Mouse (Mus musculus): ENCODE data around the gene Fto.

The Fto gene

GRCm38 (mm10) chr8:91496000-91496399, 182.7 kb downstream of the Fto start:
- no peak for DNase-seq (ENCODE audit: extremely low spot score)

DNA sequence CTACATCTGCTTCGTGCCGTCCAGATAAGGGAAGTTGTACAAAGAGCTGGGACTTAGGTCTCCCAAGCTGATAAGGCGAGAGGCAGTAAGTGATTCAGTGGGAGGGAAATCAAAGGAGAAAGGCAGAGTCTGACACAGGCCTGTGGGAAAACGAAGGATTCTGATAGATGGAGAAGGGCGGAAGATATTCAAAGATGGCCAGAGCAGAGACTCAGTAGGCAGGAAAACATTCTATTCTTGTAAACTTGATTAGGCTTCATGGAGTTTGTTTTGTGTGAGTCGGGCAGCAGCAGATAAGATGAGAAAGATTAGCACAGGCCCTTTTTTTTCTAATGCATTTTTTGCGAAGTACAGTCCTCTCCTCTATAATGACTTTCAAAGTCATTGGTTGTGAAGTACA, 183.6 kb downstream of the Fto start:
- no peak for DNase-seq (ENCODE audit: extremely low spot score)

DNA sequence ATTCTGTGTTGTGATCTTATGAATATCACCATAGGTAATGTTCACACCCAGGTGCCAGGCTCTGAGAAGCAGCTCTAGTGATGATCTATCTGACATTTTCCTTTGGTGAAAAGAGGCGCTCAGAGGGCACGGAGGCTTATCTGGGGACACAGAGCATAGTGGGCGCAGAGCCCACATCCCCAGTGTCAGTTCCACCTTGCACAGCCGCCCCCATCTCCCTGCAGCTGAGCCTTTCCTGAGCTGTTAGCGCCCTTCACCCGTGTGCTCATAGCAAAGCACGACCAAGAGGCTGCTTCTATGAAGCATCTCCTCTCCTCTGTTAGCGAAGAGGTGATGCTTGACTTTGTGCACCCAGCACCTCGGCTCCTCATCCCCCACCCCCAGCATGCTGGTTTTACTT, 185.3 kb downstream of the Fto start:
- DNase-seq (ENCODE audit: extremely low spot score) = no peak

DNA sequence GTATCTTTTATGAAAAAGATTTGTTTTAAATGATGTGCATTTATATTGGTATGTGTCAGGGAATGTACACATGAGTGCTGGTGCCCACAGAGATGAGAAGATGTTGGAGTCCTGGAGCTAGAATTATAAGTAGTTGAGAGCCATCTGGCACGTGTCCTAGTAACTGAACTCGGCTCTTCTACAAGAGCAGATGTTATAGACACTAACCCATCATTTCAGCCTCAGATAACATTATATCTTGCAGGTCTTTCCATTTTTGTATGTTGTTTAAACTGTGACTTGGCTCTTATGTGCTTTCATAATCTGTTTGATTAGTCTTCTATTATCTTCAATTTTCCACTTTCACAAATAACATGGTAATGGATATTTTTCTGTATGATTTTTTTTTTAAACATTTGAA, 186.0 kb downstream of the Fto start:
- no peak for DNase-seq (ENCODE audit: extremely low spot score)

- no peak for DNase-seq (ENCODE audit: extremely low spot score)
Measured at GRCm38 (mm10) chr8:91501960-91502600, 188.8 kb downstream of the Fto start.

- no peak for DNase-seq (ENCODE audit: extremely low spot score)
Measured at GRCm38 (mm10) chr8:91502791-91503190, 189.5 kb downstream of the Fto start.

- DNase-seq (ENCODE audit: extremely low spot score) = no peak
Measured at GRCm38 (mm10) chr8:91504360-91504759, 191.0 kb downstream of the Fto start.

DNA sequence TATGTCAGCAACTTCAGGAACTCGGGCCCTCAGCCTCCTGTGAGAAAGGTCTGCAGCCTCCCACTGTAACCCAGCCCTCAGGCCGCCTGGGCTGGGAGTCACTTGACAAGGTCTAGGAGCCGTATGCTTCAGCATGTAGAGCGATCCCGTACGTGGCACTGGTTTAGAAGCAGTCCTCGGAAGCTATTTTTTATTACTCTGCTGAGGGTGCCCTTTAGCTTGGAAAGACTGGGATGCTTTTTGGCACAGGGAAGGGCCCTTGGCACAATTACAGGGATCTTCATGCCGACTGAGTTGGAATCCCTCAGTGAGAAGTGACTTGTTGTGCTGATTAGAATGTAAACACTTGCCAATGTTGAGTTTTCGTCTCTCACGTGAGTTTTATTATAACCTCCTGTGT, 191.6 kb downstream of the Fto start:
- DNase-seq (ENCODE audit: extremely low spot score) = no peak

- no peak for DNase-seq (ENCODE audit: extremely low spot score)
Measured at GRCm38 (mm10) chr8:91505411-91505954, 192.2 kb downstream of the Fto start.

DNA sequence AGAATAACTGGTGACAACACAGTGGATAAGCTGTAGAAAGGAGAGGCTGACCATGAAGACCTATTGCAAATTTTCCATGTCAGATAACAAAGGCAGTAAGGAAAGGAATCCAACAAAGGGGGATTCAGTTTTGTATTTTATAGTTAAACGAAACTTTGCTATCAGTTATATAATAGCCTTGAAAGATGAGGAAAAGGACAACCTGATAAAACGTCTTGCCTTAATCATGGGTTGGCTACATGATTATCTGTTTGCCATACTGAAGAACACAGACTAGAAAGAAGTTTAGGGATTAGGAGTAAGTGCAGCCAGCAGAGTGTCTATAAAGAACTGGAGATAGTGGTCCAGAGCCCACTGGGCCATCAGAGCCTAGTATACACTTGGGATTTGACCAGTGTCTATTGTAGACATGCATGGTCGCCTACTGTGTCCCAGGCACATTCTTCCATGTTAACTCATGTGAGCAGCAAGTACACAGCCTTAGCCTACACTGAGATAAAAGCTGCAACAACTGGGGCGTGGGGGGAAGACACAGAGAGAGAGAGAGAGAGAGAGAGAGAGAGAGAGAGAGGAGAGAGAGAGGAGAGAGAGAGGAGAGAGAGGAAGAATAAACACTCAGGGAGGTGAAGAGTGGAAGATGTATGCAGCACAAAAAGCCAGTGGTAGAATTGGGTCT, 192.8 kb downstream of the Fto start:
- no peak for DNase-seq (ENCODE audit: extremely low spot score)

- no peak for DNase-seq (ENCODE audit: extremely low spot score)
Measured at GRCm38 (mm10) chr8:91506682-91507257, 193.4 kb downstream of the Fto start.

GRCm38 (mm10) chr8:91507681-91508097, 194.4 kb downstream of the Fto start:
- no peak for DNase-seq (ENCODE audit: extremely low spot score)

DNA sequence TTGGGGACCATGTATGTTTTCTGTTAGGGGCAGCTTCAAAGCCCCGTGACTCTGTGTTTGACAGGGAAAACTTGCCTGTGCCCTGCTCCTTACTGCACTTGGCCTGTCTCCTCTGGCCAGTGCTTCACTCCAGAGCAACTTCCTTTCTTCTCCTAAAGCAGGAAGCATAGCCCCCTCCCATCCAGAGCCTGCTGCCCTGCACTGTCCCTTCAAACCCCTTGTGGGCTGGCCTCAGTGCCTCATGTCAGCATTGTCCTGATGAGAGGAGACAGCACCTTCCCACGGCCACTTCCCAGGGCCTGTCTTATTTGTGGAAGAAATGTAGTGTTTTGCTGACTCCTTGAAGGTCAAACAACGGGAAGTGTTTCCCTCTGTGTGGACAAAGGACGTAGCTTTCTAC, 195.0 kb downstream of the Fto start:
- DNase-seq (ENCODE audit: extremely low spot score) = no peak

- DNase-seq (ENCODE audit: extremely low spot score) = peak; percentile 57
Measured at GRCm38 (mm10) chr8:91509206-91509899, 196.0 kb downstream of the Fto start.

DNA sequence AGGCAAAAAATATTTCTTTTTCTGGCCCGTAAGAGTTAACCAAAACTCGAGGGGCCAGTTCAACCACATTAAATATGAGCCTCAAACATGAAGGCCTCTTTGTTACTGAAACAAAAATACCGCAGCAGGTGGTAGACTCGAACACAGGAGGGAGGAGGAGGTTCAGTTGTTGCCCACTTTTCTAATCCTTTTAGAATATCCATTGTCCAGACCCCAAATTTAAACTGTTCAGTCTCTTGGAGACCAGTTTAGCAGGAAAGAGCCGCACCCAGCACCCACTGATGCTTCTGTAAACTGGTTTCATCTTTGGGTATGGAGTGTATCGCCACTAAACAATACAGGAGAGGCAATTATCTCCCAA, 196.6 kb downstream of the Fto start:
- DNase-seq (ENCODE audit: extremely low spot score) = no peak

GRCm38 (mm10) chr8:91510716-91511115, 197.4 kb downstream of the Fto start:
- DNase-seq (ENCODE audit: extremely low spot score) = no peak

DNA sequence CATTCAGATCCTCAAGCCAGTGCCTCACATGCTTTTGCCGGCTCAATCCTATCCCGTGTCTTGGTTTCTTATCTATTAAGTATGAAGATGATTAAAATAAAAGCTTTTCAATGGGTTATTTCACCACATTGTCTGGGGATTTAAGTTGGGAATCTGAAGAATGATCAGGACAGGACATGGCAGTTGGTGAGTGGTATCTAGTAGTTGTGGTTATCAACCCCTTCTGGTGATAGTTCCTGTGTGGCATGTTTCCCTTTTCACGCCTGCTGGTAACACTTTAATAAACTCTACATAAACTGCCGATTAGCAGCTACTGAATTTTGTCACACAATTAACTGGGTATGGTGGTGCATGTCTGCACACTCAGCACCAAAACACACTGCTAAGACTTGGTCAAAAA, 198.6 kb downstream of the Fto start:
- DNase-seq (ENCODE audit: extremely low spot score) = no peak

DNA sequence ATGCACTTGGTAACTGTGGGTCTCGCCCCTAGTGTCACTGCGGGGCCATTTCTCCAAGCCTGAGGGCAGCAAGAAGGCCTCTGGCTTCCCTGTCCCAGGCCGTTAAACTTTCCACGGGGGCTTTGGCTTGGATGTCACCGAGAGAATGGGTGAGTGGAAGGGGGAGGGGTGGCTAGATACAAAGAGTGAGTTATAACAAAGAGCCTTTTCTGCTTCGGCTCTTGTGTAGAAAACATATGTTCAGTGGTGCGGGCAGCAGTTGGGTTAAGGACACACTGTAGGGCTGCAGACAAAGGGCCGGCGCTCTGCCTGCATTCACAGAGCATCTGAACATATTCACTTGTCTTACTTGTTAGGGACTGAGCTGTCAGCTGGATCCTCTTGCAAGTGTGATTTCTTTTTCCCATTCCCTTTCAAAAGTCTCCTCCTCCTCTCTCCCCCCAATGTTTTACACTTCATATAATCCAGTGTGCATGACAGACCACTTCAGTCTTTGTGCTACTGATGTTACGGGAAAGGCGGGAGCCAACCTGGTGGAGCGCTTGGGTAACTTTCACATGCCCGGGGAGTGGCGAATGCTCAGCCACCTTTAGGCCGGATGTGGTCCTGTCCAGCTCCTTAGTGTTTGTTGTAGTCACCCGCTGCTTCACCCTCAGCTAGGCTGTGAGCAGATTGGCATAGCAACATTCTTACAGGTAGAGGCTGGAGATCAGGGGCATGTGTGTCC, 201.6 kb downstream of the Fto start:
- no peak for DNase-seq (ENCODE audit: extremely low spot score)

DNA sequence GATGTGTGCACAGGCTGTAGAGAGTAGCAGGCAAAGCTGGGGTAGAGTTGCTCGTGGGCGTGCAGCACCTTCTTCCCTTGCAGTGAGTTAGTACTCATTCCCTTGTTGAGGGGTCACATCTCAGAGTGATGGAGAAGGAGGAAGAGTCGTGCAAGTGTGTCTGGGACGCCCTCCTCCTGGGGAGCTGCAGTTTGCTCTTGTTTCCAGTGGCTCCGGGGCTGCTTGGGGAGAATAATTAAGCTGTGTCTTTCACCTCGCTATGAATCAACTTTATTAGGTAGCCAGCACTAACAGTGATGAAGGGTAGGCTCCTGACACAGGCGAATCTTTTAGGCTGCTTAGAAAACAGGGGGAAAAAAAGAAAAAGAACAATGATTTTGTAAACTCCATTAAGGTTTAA, 203.1 kb downstream of the Fto start:
- no peak for DNase-seq (ENCODE audit: extremely low spot score)

- no peak for DNase-seq (ENCODE audit: extremely low spot score)
Measured at GRCm38 (mm10) chr8:91518085-91518484, 204.8 kb downstream of the Fto start.

DNA sequence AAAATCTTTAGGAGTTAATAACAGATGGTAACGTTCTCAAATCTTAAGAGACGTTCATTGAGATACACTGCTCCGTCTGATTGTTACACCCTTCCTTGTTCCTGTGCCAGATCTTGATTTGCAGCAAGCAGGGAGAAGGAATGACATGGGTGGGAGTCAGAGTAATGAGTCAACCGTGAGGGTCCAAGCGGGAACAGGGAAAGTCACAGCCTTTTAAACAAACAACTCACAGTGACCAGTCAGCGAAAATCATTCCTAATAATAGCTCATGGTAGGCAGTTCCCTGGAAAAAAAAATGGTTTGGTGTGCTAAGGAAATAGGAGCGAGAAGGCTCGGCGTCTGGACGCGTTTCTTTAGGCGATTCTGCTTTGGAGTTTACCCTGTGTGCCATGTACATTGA, 208.9 kb downstream of the Fto start:
- DNase-seq (ENCODE audit: extremely low spot score) = no peak

All from embryo, embryonic 9.5 days (tissue).